Mouse (Mus musculus) cerebellum, postnatal 25 days (tissue): ENCODE measurements around the gene S1pr2.
A peak's percentile ranks its signal among the peaks of the same experiment; 100 is the strongest.

Source experiments
- DNase-seq, 2 experiments: peaks; one replicate each; pipeline ENCODE4 v3.0.0; 2021; ENCODE audit warnings: mixed read lengths in 2 of 2

The S1pr2 gene

DNA sequence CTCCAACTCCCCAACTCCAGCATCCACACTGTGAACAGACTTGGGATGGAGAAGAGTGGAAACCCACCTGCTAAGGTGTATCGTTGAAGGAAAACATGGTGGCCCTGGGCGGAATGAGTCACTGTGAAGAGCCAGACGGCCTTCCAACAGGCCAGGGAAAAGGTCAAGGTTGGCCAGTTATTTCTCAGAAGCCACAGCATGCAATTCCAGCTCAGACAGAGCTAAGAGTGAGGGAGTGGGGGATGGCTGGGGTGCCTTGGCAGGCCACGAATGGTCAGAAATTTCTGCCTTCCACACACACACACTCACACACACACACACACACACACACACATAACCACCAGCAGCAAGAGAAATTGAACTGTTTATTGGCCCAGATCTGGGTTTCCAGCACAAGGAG lies 11.0 kb downstream of the S1pr2 start:
- DNase-seq: no peak

DNA sequence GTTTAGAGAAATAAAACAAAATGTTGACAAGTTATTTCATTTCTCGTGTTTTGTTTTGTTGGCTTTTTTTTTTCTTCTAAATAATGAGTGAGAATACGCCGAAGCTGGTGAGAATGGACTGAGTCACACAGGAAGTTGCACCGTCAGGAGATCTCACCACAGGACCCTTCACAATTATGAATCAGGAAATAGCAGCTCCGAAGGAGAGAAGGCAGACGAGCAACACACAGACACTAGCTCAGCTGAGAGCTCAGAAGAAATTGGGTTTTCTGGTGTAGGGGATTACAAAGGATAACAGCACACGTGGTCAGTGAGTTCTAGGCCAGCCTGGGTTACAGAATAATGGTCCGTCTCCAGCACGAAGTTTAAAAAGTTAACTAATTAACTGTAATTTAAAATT lies 15.0 kb downstream of the S1pr2 start:
- no peak for DNase-seq

DNA sequence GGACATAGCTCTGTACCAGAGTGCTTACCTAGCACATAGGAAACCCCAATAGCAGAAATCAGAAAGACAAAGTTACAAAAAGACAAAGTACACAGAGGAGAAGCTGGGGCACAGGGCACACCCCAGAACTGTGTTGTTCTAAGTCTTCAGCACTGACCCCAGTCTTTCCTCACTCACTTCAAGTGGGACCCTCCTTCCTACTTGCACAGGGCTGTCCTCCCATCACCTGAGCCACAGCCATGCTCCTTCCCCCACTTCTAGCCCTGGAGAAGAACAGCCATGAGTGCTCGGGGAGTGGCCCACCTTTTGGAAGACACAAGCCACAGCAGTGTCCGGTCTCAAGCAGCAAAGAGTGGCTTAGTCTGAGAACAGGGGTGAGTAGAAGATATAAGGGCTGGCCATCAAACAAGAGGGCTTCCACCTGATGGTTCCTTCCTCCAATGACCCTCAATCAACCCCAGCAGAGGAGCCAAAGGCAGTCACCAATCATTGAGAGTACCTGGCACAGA lies 17.1 kb downstream of the S1pr2 start, which contains the start of gene Dnmt1:
Dnmt1 (minus strand) TSS at position 459 of the 509 bp plus-strand sequence.
- no peak for DNase-seq

DNA sequence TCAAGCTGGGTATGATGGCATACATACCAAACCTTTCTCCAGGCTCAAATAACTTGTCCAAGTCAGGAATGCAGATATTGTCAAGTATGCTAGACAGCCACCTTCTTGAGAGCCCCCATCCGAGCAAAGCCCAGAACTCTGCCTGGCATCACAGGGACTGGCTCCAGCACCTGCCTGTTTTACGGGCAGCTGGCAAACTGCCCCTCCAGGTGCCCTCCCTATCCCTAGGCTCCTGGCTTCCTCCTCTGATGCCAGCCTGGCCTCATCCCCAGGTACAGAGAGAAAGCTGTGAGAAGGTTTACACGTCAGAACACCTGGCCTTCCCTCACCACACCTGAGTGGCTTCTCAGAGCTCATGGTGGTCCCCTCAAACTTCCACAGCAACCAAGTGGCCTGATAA lies 19.6 kb downstream of the S1pr2 start:
- no peak for DNase-seq

DNA sequence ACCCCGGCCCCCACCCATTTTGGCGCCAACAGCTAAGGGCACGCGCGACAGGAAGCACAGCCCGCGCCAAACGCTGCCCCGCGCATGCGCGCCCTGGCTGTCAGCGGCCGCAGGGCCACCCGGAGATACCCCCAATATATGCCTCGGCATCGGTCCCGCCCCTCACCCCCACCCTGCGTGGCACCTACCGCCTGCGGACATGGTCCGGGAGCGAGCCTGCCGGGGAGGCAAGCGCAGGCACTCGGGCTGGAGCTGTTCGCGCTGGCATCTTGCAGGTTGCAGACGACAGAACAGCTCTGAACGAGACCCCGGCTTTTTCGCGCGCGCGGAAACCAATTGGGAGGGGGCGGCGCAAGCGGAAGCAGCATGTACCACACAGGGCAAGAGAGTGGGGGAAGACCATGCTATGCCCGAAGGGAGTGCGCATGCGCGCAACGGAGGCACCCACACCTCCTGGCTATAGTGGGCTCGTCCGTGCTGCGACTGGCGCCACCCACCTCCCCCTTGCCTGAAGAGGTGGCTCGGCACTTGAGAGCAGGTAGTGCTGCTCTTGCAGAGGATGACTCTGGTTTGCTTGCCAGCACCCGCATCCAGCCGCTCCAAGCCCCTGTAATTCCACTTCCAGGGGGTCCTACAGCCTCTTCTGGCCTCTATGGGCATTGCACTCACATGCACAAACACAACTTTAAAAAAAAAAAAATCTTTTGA lies 23.9 kb downstream of the S1pr2 start:
- DNase-seq: peak; percentile 96 to 97

DNA sequence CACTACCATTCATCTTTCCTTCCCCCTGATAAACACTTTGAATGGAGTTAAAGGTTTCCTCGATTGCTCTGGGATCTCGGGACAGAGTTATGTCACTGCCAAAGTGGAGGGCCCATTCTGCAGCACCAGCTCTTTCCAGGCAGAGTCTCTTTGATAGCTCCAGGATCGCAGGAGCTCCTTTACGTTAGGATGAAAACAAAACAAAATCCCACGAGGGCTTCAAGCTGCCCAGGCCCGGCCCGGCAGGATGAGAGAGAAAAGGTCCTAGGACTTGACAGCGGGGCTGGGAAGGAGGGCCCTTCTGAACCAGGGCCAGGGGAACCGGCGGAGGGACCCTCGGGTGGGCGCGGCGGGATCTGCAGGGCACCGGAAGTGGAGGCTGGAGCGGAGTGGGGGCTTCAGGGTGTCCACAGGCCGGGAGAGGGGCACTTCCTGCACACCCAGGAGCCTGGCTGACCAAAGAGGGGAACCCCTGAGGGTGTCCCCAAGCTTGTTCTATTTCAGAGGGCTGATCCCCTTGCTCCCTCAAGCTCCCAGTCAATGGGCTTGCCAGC lies 24.5 kb downstream of the S1pr2 start:
- DNase-seq: no peak

DNA sequence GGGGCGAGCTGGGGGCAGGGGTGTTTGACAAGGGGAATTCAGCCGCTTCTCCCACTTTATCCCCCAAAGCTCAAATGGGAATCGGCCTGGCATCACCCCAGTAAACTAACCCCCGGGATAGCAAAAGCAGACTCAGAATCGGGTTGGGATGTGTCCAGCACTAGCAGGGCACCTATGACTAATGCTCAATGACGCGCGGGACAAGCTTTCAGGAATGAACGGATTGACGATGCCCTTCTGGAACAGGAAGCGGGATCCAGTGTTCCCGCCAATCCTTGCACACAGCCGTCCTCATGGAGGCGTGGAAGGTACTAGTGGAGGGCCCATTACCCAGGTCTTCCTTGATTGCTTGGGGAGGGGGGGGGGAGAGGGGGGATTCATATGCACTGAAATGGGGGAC lies 25.1 kb downstream of the S1pr2 start:
- DNase-seq: peak; percentile 29 to 60

DNA sequence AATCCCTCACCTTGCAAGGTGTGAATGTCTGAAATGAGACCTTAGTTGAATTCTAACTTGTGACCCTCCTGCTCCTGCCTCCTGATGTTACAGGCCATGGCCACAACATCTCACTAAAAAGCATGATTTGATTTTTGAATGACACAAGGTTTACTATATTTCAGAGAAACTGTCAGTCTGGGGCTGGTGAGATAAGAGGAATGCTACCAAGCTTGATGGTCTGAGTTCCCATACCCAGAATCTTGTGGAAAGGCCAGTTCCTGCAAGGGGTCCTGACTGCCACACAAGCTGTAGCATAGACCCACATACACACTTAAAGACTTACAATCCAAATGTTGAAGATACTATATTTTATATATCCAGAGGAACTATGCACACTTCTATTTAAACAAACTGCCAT lies 26.2 kb downstream of the S1pr2 start:
- no peak for DNase-seq

DNA sequence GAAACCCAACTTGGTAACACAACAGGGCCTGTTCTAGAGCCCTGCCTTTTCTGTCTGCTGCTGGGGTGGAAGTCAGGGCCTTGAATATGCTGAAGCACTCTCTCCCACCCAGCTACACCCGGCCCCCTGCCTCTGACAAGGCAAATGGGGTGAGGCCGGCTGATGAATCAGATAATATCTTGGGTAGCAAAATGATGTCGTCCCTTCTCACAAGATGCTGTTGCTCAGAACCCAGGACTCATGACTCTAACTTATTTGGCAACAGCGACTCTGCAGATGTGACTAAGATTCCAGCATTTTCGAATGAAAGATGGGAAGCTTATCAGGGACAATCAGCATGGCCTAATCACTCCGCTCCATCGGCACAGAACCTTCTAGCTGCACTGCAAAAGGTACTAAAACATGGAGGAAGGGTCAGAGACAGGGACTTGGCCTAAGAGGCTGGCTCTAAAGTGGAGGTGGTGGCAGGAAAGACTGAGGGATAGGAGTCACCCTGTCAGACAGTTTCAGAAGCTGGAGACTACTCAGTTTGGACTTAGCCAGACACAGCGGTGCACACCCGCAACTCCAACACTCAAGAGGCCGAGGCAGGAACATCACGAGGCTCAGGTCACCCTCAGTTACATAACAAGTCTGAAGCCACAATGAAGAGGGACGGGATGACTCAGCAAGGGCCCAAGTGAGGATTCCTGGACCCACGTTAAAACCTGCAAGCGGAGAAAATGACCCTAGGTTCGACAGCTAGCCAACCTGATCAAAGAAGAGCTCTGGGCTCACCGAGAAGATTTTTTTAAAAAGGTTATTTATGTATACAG lies 30.3 kb downstream of the S1pr2 start:
- no peak for DNase-seq

DNA sequence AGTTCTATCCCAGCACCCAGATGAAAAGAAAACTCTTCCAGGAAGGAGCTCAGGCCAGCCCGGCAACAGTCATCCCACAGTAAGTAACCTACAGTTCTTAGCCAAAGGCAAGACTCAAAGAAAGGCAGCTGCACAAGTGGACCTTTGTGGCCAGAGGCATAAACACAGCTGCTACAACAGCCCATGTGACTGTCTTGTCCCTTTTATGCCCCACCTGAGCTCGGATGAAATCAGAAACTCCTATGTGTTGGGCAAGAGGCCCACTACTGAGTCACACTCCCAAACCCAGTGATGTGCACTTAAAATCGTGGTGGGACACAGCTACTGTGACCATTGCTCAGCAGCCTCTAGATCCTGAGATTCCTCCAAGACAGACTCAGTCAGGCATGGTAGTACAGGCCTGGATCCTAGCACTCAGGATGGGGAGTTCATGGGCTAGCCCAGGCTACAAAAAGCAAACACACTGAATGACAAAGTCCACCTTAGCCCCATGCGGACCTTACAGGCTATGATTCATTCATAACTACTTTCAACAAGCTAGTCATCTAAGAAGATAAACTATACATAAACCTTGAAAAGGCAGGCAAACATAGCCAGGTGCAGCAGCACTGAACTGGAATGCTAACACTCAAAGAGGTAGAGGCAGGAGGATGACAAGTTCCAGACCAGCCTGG lies 31.7 kb downstream of the S1pr2 start:
- no peak for DNase-seq

DNA sequence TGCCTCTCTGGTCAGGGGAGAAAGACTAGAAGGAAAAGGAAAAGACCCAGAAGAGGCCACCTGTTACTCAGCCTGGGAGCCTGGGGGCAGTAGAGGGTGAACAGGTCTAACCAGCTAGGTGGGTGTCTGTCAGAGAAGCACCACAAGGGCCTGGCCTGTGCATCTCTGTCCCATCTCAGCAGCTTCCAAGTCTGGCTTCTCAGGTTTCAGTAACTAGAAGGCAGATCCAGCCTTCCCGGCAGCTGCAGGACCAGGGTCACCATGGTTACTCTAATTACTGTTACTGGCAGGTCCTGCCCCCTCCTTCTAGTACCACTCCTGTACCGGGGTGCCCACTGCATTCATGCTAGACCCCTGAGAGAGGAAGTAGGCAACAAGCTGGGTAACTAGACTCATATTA lies 32.7 kb downstream of the S1pr2 start:
- DNase-seq: no peak

DNA sequence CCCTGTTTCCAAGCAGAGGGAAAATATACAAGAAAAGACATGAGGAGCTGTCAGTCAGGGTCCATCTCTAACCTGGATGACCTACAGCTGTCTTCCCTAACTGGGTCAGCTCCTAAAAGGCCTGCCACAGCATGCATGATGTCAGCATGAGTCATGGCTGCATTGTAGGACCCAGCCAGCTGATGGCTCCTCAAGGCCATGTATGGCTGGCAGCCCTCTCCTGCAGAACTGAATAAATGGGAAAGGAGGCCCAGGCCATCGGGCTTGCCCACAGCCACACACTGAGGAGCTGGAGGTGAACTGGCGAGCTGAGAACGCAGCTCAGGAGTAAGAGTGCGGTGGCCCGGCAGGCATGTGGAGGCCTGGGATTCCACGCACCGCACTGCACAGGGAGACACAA lies 33.2 kb downstream of the S1pr2 start:
- DNase-seq: peak; percentile 17 to 23

DNA sequence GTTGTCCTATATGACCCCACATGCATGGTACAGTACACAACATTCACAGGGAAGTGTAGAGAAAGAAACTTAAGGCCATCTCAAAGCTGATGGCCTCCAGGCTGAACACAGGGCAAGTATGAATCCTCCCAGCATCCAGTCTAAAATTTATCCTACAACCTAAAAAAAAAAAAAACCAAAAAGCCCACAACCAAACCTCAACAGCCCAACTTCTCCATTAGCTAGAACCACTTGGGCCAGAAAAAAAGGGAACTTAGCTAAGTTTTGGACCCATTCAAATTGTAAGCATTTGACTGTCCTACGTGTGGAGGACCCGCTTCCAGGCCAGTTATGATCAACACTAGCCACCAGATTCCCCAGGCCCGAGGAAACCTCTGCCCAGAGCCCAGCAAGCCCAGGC lies 53.3 kb downstream of the S1pr2 start:
- DNase-seq: no peak

DNA sequence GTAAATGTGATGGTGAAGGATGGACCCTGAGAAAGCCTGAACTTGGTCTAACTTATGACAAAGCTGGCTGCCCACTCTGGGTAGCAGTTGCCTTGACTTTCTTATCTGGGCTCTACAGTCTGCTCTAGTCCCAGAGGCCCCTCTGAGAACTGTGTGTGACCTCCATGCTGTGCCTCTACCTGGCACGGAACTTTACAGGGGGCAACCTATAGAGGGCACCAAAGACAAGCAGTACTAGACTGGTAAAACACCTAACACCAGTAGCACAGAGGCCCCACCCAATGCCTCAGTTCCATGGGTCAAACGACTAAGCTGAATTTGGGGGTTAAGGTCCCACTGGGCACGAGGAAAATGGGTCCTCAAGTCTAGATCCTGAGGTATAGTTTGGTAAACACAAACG lies 60.4 kb downstream of the S1pr2 start:
- DNase-seq: no peak
